Mouse (Mus musculus) retina, embryonic 14.5 days (tissue): ENCODE measurements around the gene Hspa12b.
A peak's percentile ranks its signal among the peaks of the same experiment; 100 is the strongest.

Source experiments
- DNase-seq: peaks from one replicate; pipeline ENCODE4 v3.0.0-alpha.2; 2015; ENCODE audit warnings: low spot score

The Hspa12b gene

DNA sequence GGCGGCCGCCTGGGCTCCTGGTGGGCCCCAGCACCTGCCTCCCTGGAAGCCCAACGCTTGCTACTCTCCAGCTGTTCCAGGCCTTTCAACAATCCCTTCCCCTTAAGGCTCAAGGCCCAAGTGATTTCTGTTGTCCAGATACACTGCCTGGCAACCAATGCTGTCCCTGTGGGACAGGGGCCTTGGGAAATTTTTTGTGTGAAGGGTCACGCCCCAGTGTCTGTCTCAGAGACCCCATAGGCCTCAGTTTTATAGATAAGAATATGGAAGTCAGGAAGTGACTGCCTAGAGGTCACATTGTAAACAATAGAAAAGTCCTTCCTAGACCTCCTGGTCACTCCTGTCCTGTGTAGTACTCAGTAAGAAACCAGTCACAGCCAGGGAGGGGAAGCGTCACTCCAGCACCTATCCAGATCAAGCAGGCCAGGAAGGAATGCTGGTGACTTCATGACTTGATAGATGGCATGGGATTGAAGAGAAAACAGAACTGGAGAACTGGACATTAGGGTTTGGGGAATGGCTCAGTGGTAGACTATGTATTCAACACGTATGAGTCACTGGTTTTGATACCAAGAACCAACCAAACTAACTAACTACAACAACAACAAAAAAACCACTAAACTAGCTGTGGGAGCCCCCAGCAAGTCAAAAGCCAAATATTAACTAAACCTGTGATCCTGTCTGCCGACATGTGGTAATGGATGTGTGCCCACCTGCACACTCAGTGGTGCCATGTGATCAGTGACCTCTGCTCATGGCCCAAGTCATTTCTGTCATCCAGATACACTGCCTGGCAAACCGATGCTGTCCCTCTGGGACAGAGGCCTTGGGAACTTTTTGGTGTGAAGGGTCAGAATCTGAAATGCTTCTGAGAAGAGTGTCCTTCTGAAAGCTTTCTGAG is 21.5 kb downstream of the Hspa12b start:
- no peak for DNase-seq

DNA sequence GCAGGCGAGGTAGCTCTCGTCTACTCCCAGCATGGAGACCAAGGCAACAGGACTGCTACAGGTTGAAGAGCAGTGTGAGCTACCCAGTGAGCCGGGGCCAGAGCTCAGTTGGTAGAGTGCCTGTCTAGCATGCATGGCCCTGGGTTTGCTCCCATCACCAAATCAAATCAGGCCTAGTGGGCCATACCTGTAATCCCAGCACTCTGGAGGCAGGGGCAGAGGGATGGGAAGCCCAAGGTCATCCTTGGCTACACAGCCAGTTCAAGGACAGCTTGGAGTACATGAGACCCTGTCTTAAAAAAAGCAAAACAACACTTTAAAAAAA is 22.1 kb downstream of the Hspa12b start:
- no peak for DNase-seq

DNA sequence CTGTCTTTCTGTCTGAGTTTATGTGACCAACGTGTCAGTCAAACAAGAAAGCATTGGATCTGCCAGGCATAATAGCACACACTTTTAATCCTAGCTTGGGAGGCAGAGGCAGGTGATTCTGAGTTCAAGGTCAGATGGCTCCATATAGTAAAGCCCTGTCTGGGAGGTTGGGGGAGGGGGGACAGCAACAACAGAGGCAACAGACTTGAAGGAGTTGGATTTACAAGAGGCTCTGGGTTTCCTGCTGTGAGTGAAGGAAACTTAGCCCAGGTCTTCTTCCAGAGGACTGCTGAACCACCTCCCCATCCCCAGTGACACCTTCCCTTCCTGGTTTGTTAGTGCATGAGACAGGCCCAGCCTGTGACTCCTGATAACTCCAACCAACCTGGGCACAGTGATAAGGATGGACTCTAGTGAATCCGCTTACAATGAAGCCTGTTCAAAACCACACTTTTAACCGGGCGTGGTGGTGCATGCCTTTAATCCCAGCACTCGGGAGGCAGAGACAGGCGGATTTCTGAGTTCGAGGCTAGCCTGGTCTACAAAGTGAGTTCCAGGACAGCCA is 25.2 kb downstream of the Hspa12b start:
- DNase-seq = no peak

DNA sequence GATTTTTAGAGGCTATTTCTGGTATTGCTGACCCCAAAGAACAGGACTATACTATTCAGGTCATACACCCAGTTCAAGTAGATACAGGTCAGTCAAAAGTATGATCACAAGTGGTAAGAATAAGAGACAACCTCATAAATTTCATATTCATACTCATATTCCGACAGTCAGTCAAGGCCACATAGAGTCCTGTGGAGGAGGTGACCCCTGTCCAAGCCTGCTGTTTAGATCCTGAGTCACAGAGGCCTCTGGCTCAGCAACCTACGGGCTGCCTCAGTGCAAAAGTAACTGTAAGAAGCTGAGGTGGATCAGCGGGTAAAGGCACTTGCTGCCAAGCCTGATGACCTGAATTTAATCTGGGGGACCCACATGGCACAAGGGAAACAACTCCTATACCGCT is 27.0 kb downstream of the Hspa12b start:
- DNase-seq = no peak

DNA sequence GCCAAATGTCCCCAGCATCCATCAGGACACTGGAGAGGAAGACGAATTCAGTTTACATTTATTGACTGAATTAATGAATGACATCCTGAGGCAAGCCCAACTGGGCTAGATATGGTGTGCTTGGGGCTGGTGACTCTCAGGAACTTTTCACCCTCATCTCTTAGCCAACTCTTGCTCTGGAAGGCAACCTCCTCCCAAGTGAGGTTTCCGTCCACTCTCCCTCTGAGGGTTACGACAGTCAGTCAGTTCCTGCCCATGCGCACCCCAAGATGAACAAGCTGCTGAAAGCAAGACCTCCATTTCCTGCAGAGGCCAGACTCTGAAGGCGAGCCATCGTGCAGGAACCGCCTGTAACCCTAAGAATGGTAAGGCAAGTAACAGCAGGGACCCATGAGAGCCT is 29.9 kb downstream of the Hspa12b start:
- no peak for DNase-seq

DNA sequence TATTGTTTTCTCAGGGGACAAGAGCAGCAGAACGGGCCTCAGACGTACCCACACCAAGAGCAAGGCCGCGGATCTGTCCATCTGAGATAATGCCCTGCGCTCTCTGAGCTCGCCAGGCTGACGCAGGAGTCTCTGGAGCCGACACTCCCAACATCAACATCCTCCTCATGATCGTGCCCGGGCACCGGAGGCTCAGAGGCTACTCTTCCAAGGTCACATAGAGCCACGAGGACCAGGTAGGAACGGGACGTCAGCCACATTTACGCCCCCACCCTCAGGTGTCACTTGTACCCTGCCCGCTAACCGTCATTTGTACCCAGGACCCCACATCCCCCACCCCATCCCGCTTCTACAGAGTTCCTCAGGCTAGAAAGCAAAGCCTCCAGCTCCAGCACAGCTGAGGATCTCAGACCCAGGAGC is 32.4 kb downstream of the Hspa12b start:
- no peak for DNase-seq

DNA sequence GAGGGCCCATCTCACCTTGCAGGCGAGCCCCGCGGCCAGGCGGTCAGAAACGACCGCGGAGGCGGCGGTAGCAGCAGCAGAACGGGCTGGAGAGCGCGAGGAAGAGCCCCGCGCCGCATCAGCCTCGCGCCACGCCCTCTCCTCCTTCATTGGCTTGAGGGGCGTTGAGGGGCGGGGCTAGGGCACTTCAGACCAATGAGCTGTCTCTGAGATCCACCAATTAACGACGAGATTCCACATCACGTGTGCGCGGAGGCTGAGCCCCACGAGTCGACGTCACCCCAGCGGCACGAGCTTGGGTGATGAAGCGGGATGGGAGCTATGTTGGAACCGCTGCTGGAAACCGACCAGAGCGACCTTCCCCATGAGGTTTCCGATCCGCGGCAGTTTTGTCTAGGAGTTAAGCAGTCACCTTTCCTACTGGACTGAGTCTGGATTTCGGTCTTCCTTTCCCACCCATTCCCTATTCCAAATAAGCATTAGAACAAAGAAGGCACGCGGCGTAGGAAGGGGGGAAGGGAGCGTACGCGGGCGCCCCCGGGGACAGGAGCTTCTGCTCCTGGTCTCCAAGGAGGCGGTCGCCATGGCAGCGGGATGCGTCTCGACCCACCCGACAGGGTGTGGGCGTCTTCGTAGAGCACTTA is 33.0 kb downstream of the Hspa12b start, which contains the start of gene 1700037H04Rik:
TSS of gene 1700037H04Rik (minus strand) at position 144 of the 644 bp plus-strand sequence.
- peak; percentile 99 for DNase-seq

DNA sequence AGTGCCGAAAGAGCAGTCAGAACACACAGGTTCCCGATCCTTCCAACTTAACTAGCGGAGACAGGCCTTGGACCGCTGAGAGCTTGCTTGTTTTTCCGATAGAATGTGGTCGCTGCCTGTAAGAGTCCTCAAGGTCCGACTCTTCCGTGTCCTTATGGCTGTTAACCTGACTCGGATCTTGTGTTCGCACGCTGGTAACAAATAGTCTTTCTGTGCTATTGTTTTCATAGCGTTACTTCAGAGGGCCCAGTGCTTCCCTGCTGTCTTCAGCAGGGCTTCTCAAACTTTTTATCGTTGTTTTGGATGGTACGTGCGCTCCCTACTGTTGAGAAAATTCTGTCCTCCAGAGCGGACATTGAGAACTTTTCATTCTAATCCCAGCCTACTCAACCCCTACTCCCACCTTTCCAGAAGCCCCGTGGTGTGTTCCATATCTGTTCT is 33.6 kb downstream of the Hspa12b start:
- no peak for DNase-seq

DNA sequence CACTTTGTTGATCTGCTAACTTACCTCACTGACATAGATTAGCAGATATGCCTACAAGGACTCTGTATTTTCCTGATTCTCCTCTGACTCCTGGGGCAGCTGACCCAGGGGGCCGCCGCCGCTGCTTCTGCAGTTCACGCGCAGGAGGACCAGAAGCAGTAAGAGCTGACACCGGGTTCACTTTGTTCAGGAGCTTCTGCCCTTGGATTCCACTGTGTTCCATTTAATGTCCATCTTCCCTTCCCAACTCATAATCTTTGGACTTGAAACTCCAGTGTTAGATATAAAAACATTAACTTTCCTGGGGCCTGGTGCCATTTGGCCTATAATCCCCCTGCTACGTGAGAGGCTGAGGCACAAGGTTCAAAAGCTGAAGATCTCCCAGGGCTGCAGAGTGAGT is 36.8 kb downstream of the Hspa12b start:
- no peak for DNase-seq

DNA sequence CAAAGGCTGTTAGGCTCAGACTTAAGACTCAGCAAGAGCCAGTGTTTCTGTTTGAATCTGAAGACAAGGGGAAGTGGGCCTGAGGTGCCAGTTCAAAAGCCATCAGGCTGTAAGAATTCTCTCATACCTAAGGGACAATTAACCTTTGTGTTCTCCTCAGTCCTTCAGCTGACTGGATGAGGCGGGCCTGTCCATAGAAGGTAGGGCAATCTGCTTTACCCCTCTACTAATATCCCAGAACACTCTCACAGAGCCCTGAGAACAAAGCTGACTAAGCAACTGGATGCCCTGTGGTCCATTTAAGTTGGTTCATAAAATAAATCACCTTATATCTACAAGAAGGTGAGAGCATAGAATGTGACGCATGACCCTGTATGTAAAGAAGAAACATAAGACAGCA is 39.1 kb downstream of the Hspa12b start:
- no peak for DNase-seq

DNA sequence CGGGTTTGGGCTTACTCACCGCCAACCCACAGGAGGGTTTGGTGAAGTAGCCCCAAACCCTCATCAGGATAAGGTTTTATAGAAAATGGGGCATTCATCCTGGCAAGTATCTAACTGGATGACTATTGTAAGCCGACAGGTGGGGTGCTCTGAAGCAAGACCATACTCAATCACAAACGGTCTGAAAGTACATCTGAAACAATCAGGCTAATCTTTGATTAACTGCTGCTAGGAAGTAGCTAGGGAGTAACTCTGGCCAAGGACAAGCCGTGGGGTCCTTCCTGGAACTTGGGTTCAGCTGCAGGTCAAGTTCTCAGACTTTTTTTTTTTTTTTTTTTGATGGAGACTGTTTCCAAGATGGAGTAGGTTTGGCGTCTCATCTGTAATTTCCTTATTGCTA is 40.9 kb downstream of the Hspa12b start:
- no peak for DNase-seq

DNA sequence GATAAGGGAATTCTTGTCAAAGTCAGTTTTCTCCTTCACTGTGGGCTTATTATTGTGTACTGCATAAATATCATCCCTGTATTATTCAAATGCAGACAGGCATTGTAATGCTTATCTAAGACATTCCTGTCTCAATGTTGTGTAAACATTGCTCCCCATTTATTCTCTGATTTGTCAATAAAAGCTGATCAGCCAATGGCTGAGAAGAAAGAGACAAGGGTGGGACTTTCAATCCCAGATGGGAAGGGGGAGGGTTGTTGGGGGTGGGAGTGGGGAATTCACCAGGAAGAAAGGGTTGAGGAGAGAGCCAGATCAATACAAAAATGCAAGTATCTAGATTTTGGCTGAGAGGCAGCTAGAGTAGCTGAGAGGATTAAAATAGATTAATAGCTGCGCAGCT is 41.8 kb downstream of the Hspa12b start:
- DNase-seq = no peak

DNA sequence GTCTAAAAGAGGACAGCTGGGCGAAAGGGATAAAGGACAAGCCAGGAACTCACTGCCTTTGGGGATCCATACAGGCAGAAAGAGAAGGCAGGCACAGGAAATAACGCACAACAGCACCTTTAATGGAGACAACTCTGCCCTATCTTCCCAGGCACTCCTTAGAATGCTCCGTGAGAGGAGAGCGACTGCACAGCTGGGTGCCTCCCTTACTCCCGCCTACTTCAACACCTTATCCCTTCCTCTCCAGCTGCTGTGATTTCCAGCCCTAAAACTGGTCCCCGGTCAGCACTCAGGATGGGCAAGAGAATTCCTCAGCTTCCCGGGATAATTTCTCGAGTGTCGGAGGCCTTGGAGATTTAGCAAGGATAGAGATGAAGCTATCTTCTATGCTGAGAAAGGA is 43.9 kb downstream of the Hspa12b start:
- no peak for DNase-seq

DNA sequence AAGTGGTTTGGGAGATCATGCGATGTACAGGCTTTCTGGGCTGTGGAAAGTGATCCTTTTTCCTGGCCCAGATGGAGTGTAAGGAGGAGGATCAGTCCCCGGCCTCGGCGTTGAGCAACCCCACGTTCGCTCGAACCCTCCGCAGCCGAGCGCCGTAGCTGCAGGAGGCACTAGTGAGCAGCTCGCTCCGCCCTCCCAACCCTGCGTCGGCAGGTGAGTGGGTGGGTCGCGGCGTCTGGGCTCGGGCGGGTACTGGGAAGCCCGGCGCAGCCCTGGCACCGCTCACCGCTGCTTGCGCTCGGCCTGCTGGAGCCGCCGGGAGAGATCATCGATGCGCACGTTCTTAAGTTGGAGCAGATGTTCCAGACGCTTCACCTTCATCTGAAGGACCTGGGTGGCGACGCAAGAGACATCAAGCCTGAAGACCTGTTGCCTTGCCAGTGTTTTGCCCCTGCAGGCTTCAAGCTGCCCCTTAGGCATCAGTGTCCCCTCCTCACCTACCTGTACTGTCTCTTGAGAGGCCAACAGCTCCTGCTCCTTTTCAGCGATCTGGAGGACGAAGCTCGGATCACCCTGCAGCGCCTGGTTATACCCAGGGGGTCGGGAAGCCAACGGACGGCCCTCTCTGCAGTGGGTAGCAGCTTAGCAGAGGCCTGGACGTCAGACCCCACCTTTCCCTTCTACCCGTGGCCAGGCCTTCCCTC is 44.5 kb downstream of the Hspa12b start:
- no peak for DNase-seq

DNA sequence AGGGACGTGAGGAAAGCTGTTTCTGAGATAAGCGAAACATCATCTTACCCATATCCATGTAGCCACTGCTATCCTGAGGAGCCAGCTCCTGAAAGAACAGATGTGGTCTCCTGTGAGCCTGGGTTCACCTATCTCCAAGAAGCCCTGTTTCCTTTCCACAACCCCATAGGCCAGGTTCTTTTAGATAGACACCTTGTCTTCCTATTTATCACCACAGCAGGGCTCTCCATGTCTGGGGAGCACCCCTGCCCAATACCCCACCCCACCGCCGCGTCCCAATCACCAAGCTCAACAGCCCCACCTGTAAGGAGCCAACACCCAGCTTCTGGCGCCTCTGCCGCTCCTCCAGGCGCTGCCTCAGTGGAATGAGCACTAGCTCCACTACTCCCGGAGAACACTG is 45.2 kb downstream of the Hspa12b start:
- no peak for DNase-seq

DNA sequence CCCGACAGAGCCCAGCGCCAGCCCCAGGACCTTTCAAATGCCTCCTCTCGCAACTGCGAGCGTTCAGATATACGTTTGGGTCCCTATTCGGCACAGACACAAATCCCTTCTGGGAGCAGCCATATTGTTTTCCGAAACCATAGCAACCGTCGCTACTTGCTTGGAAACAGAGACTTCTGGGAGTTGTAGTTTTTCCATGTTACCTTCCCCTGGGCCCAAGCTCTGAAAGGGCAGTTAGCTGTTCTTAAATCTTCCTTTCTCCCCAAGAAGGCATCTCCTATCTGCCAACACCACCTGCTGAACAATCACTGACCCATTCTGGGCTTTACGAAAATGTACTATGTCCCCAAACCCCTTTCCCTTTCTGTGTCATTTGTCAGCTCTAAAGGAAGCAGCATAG is 47.6 kb downstream of the Hspa12b start:
- DNase-seq = peak; percentile 87

DNA sequence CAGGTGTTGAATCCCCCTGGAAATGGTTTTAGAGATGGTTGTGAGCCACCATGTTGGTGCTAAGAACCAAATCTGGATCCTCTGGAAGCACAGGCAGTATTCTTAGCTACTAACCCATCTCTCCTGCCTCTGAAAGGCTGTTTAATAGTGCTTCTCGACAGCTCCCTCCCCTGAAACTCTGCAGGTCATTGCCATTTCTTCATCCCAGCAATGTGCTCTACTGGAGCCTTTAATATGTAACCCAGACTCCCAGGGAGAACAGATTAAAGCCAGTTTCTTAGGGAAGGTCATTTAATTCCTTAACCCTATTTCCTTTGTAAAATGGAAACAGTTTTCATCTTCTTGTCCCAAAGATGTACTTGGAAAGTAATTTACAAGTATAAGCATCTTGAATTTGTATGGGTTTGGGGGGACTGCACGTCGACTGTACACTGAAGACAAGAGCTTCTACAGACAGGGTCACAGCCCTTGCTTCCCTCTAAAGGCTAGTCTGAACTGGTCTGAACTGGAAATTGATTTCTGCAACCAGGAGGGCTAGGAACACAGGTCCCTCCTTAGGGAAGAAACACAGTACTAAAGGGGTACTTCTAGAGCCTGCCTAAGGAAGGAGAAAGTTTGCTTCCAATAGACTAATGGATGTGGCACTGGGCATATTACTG is 48.3 kb downstream of the Hspa12b start:
- peak; percentile 10 for DNase-seq

DNA sequence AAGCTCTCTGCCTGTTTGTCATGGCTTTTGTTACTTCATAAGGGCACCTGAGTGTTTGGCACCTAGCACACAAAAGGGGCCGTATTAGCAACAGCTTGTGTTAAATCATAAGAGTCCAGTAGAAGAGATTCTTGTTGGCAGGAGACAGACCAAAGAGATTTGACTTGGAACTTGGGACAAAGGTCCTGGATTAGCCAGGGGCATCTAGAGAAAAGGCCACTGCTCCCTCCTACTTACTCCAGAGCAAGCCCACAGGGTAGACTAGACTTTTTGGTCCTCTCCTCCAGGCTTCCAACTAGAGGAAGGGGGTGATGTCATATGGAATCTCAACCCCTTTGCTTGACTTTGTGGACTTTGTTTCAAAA is 48.8 kb downstream of the Hspa12b start:
- no peak for DNase-seq

DNA sequence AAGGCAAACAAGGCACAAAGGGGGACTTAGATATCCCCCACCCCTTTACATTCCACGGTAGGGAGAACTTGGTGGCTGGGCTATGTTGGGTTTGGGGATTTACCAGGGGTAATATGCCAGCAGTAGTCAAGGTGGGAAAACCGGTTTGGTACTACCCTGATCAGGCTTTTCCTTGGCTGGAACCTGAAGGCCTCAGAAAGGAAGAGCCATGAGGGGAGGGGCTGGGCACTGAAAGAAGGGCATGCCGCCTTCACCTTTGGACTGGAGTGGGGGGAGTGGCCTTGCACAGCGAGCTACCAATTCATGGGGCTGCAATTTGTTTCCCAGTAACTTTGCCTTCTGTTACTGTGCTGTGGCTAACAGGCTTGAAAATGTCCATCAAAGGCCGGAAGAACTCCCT is 49.4 kb downstream of the Hspa12b start:
- no peak for DNase-seq

DNA sequence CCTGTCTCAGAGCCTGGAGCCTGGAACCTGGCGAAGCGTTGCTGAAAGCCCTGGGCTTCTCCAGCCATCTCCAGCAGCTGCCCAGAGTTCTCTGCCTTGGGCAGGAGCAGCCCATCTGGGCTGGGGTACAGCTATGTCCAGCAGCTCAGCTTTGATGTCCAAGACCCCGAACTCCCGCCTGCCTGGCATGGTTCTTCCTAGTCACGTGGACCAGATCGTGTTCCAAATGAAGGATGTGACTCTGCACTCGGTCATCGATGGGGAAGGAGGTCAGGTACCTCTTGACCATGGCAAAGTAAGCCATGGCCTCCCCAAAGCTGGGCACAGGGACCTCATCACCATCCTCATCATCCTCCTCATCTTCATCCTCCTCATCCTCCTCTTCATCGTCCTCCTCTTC is 50.9 kb downstream of the Hspa12b start:
- no peak for DNase-seq

DNA sequence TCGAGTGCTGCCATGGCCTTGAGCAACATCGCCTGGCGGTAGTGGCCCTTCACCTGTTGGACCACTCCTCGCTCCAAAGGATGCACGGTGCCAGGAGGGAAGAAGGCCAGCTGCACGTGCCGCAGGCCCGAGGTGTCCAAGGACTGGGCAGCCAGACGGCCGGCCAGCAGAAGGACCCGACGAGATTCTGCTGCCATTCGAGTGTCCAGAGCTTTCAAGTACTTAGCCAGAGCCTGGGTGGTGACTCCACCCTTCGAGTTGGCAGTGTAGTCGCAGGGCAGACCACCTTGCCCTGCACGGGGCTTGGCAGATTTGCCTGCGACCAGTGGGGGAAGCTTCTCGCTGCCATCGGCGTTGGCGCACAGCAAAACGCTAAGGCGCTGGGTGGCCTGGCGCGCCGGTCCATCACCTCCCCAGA is 51.8 kb downstream of the Hspa12b start:
- peak; percentile 26 for DNase-seq

DNA sequence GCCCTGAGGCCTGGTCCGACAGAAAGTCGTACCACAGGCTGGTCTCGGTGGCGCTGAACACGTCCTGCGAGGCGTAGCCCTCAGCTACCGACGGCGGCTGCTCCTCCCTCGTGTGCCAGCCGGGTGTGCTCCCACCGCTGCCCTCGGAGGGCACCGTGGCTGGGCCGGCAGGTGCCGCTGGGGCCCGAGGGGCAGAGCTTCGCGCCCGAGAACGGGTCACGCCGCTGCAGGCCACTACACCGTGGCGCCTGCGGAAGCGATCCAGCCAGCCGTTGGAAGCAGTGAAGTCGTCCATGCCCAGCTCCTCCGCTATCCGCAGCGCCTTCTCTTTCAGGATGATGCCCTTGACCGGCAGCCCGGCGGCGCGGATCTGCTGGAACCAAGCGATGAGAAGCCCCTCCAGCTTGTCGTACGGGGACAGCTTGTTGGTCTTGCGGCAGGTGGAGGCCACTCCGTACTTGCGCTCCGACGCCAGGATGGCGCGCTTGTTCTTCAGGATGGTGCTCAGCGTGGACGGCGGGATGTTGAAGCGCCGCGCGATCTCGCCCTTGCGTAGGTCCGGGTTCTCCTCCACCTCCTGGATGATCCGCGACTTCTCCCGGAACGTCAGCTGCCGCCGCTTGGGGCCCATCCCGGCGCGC is 52.3 kb downstream of the Hspa12b start:
- peak; percentile 74 for DNase-seq
